Mouse (Mus musculus) cerebellum, postnatal 10 days (tissue): ENCODE results near the gene Zfhx2.

Source experiments
- DNase-seq, 2 experiments: peaks; one replicate each; pipeline ENCODE4 v3.0.0; 2021; ENCODE audit warnings: mixed read lengths in 2 of 2

The Zfhx2 gene

GRCm38 (mm10) chr14:55032695-55033225, 59.4 kb downstream of the Zfhx2 start:
- DNase-seq, result peak; percentile 51 to 56

GRCm38 (mm10) chr14:55029034-55029698, 63.0 kb downstream of the Zfhx2 start:
- peak; percentile 87 to 92 for DNase-seq

GRCm38 (mm10) chr14:55028333-55028835, 63.7 kb downstream of the Zfhx2 start:
- peak; percentile 69 to 76 for DNase-seq

- DNase-seq, result peak; percentile 72 to 84
Measured at GRCm38 (mm10) chr14:55027653-55028052, 64.5 kb downstream of the Zfhx2 start.

GRCm38 (mm10) chr14:55027251-55027650, 64.9 kb downstream of the Zfhx2 start:
- no peak for DNase-seq

- no peak for DNase-seq
Measured at GRCm38 (mm10) chr14:55025527-55025926, 66.6 kb downstream of the Zfhx2 start.

- peak; percentile 87 for DNase-seq
Measured at GRCm38 (mm10) chr14:55024236-55024635, 67.9 kb downstream of the Zfhx2 start.

- no peak for DNase-seq
Measured at GRCm38 (mm10) chr14:55023011-55023410, 69.1 kb downstream of the Zfhx2 start.

- DNase-seq, result no peak
Measured at GRCm38 (mm10) chr14:55020394-55020793, 71.7 kb downstream of the Zfhx2 start.

- no peak for DNase-seq
Measured at GRCm38 (mm10) chr14:55016876-55017275, 75.2 kb downstream of the Zfhx2 start.

- DNase-seq, result peak; percentile 53 to 59
Measured at GRCm38 (mm10) chr14:55015767-55016111, 76.4 kb downstream of the Zfhx2 start.

GRCm38 (mm10) chr14:55014991-55015766, 76.9 kb downstream of the Zfhx2 start, which contains the start of gene Ngdn:
TSS of gene Ngdn (plus strand) at chr14:55015454.
- peak; percentile 99 for DNase-seq

- no peak for DNase-seq
Measured at GRCm38 (mm10) chr14:55014591-55014990, 77.5 kb downstream of the Zfhx2 start.

GRCm38 (mm10) chr14:55011116-55011515, 81.0 kb downstream of the Zfhx2 start:
- peak; percentile 49 for DNase-seq
